Mouse (Mus musculus) C2C12 (cell line): ENCODE measurements around the gene Rpl38. TPM values are rescaled to one million over a fixed set of nuclear protein-coding genes. Genes with fewer than 3 reads are reported as not detected.

Experiments
- H3K27me3 ChIP-seq: one replicate; pipeline ENCODE4 v1.6.1; 2011; ENCODE audit not compliant: control insufficient read depth, insufficient read depth, insufficient read length
- H3K36me3 ChIP-seq: one replicate; pipeline ENCODE4 v1.6.1; 2011; ENCODE audit not compliant: control insufficient read depth, insufficient read depth
- H3K4me3 ChIP-seq: one replicate; pipeline ENCODE4 v1.5.1; 2011; ENCODE audit warnings: mild to moderate bottlenecking, control low read depth; ENCODE audit not compliant: poor library complexity, insufficient read depth, severe bottlenecking
- H3K79me2 ChIP-seq: one replicate; pipeline ENCODE4 v1.6.1; 2011; ENCODE audit not compliant: control insufficient read depth, insufficient read depth
- H3K79me3 ChIP-seq: one replicate; pipeline ENCODE4 v1.6.1; 2011; ENCODE audit warnings: low read depth, control low read depth
- H3ac ChIP-seq: one replicate; pipeline ENCODE3; 2011; ENCODE audit warnings: low read depth; ENCODE audit not compliant: control insufficient read depth, insufficient read length
- CEBPB ChIP-seq: IDR thresholded peaks from one replicate; pipeline ENCODE4 v1.6.1; 2011; ENCODE audit warnings: low read depth, mild to moderate bottlenecking, control low read depth, moderate library complexity
- CTCF ChIP-seq: IDR thresholded peaks from one replicate; pipeline ENCODE4 v1.5.1; 2011; ENCODE audit not compliant: control insufficient read depth, insufficient read depth, insufficient read length
- FOSL1 ChIP-seq: IDR thresholded peaks from one replicate; pipeline ENCODE4 v1.8.0; 2011; ENCODE audit warnings: mild to moderate bottlenecking, low read length; ENCODE audit not compliant: poor library complexity, insufficient read depth, severe bottlenecking
- MAX ChIP-seq: IDR thresholded peaks from one replicate; pipeline ENCODE4 v1.6.1; 2011; ENCODE audit warnings: mild to moderate bottlenecking, control low read depth
- MYOD1 ChIP-seq: IDR thresholded peaks from one replicate; pipeline ENCODE4 v1.6.1; 2011; ENCODE audit warnings: low read depth; ENCODE audit not compliant: control insufficient read depth, insufficient read length
- MYOG ChIP-seq: IDR thresholded peaks from one replicate; pipeline ENCODE4 v1.6.1; 2011; ENCODE audit not compliant: control insufficient read depth, insufficient read length; ENCODE audit errors: extremely low read depth
- USF1 ChIP-seq: IDR thresholded peaks from one replicate; pipeline ENCODE4 v1.6.1; 2011; ENCODE audit warnings: low read depth, mild to moderate bottlenecking, control low read depth, moderate library complexity
- polyA plus RNA-seq: library from polyadenylated mRNA; unstranded; fragments of >200 nt; fragmentation: generic; extraction: Trizol; gene quantifications from one replicate; pipeline ENCODE4 v1.2.1, GENCODE M21; 2012; ENCODE audit warnings: missing spikeins

Rpl38 gene
- polyA plus RNA-seq, 1 experiment, result 3,802 TPM

GRCm38 (mm10) chr11:114681054-114681453 lies 12.7 kb downstream of the Rpl38 start:
- peaks cover 57% of the 10 kb centered on the region for H3K79me3 ChIP-seq
- no peak overlapping the region for H3K4me3 ChIP-seq
- H3ac ChIP-seq, result no peak overlapping the region
- no peaks in the 10 kb centered on the region for H3K27me3 ChIP-seq
- peaks cover 81% of the 10 kb centered on the region for H3K36me3 ChIP-seq
- no peak for TF ChIP-seq FOSL1
- TF ChIP-seq MYOG, result no peak
- no peak for TF ChIP-seq CEBPB
- no peak for TF ChIP-seq MYOD1
- TF ChIP-seq USF1, result no peak
- no peak for TF ChIP-seq CTCF
- H3K79me2 ChIP-seq, result peaks cover 93% of the 10 kb centered on the region

GRCm38 (mm10) chr11:114682321-114682900 lies 14.1 kb downstream of the Rpl38 start:
- no peak for TF ChIP-seq USF1
- no peak for TF ChIP-seq MYOG
- no peak for TF ChIP-seq FOSL1
- no peak for TF ChIP-seq CTCF
- no peak for TF ChIP-seq MAX
- no peak for TF ChIP-seq CEBPB
- TF ChIP-seq MYOD1, result no peak
- Histone ChIP-seq H3K27me3 (no peaks in the 10 kb centered on the region), H3K36me3 (peaks cover 90% of the 10 kb centered on the region), H3K79me3 (peaks cover 46% of the 10 kb centered on the region), H3K79me2 (peaks cover 83% of the 10 kb centered on the region), H3ac (no peak overlapping the region), H3K4me3 (no peak overlapping the region)

GRCm38 (mm10) chr11:114683029-114683721 lies 14.9 kb downstream of the Rpl38 start:
- Histone ChIP-seq H3K4me3 (no peak overlapping the region), H3K36me3 (peaks cover 92% of the 10 kb centered on the region), H3K79me3 (peaks cover 40% of the 10 kb centered on the region)

GRCm38 (mm10) chr11:114683722-114684621 lies 15.6 kb downstream of the Rpl38 start:
- H3K36me3 ChIP-seq, result peaks cover 92% of the 10 kb centered on the region
- H3K4me3 ChIP-seq, result no peak overlapping the region
- H3ac ChIP-seq, result no peak overlapping the region
- H3K79me2 ChIP-seq, result peaks cover 75% of the 10 kb centered on the region
- H3K79me3 ChIP-seq, result peaks cover 35% of the 10 kb centered on the region
- TF ChIP-seq CTCF, result no peak
- no peak for TF ChIP-seq USF1
- no peak for TF ChIP-seq MYOG
- H3K27me3 ChIP-seq, result no peaks in the 10 kb centered on the region

More at GRCm38 (mm10) chr11:114683029-114683721, 14.9 kb downstream of the Rpl38 start:
- Histone ChIP-seq H3K79me2 (peaks cover 75% of the 10 kb centered on the region), H3K27me3 (no peaks in the 10 kb centered on the region), H3ac (no peak overlapping the region)
- no peak for TF ChIP-seq CEBPB
- no peak for TF ChIP-seq FOSL1
- TF ChIP-seq MYOD1, result no peak
- no peak for TF ChIP-seq USF1
- TF ChIP-seq MYOG, result no peak
- TF ChIP-seq CTCF, result no peak
- TF ChIP-seq MAX, result no peak

- Histone ChIP-seq H3K27me3 (no peaks in the 10 kb centered on the region), H3K36me3 (peaks cover 92% of the 10 kb centered on the region), H3K79me3 (peaks cover 30% of the 10 kb centered on the region), H3K4me3 (no peak overlapping the region), H3ac (no peak overlapping the region), H3K79me2 (peaks cover 70% of the 10 kb centered on the region)
- TF ChIP-seq MYOG, result no peak
- TF ChIP-seq MYOD1, result no peak
- no peak for TF ChIP-seq USF1
- no peak for TF ChIP-seq CTCF
- no peak for TF ChIP-seq MAX
- TF ChIP-seq CEBPB, result no peak
- TF ChIP-seq FOSL1, result no peak
Measured at GRCm38 (mm10) chr11:114684627-114685373, 16.5 kb downstream of the Rpl38 start.
